Mouse (Mus musculus) T-helper 2 cell (primary cell): ENCODE measurements around the gene Rbfox3.
"Not testable (repeated sequence)": the region's sequence is repeated elsewhere in the genome, so short reads cannot be mapped to it uniquely, and the experiment has no call there.

Experiments
- in situ Hi-C: fragments of 300-600 bp; cut with MboI, MseI; formaldehyde crosslinking; loops from one replicate; pipeline ENCODE4 v1.15.1; 2025; ENCODE audit warnings: high pct_unique_total_duplicates

The Rbfox3 gene

GRCm38 (mm10) chr11:118825280-118826094 lies 85.9 kb downstream of the Rbfox3 start:
- in situ Hi-C loops, result no loop called here

GRCm38 (mm10) chr11:118821353-118821752 lies 90.0 kb downstream of the Rbfox3 start:
- in situ Hi-C loops, result no loop called here

GRCm38 (mm10) chr11:118818528-118818927 lies 92.9 kb downstream of the Rbfox3 start:
- in situ Hi-C loops, result no loop called here

- in situ Hi-C loops, result no loop called here
Observed at GRCm38 (mm10) chr11:118815118-118815517, 96.3 kb downstream of the Rbfox3 start.

- in situ Hi-C loops, result no loop called here
Observed at GRCm38 (mm10) chr11:118813942-118814341, 97.5 kb downstream of the Rbfox3 start.

GRCm38 (mm10) chr11:118811404-118811803 lies 100.0 kb downstream of the Rbfox3 start:
- in situ Hi-C loops, result no loop called here

- in situ Hi-C loops, result loop anchor here (5.0 kb wide), 1 partner anchor 90 kb away; no protein-coding TSS in a partner anchor
Observed at GRCm38 (mm10) chr11:118807511-118807910, 103.9 kb downstream of the Rbfox3 start.

- in situ Hi-C loops, result loop anchor here (5.0 kb wide), 1 partner anchor 72 kb away; no protein-coding TSS in a partner anchor
Observed at GRCm38 (mm10) chr11:118794856-118795602, 116.4 kb downstream of the Rbfox3 start.

- in situ Hi-C loops, result loop anchor here (5.0 kb wide), 1 partner anchor 74 kb away; no protein-coding TSS in a partner anchor
Observed at GRCm38 (mm10) chr11:118793639-118794021, 117.8 kb downstream of the Rbfox3 start.

- in situ Hi-C loops, result loop anchor here (5.0 kb wide), 1 partner anchor 74 kb away; no protein-coding TSS in a partner anchor
Observed at GRCm38 (mm10) chr11:118792916-118793638, 118.3 kb downstream of the Rbfox3 start.

GRCm38 (mm10) chr11:118792163-118792915 lies 119.1 kb downstream of the Rbfox3 start:
- in situ Hi-C loops, result loop anchor here (5.0 kb wide), 1 partner anchor 75 kb away; no protein-coding TSS in a partner anchor

- in situ Hi-C loops, result loop anchor here (5.0 kb wide), 1 partner anchor 76 kb away; no protein-coding TSS in a partner anchor
Observed at GRCm38 (mm10) chr11:118791391-118791790, 120.0 kb downstream of the Rbfox3 start.

- in situ Hi-C loops, result no loop called here
Observed at GRCm38 (mm10) chr11:118788091-118788490, 123.3 kb downstream of the Rbfox3 start.

- in situ Hi-C loops, result no loop called here
Observed at GRCm38 (mm10) chr11:118782677-118783076, 128.7 kb downstream of the Rbfox3 start.

GRCm38 (mm10) chr11:118775753-118776152 lies 135.6 kb downstream of the Rbfox3 start:
- in situ Hi-C loops, result no loop called here

GRCm38 (mm10) chr11:118774777-118775176 lies 136.6 kb downstream of the Rbfox3 start:
- in situ Hi-C loops, result not testable (repeated sequence)

GRCm38 (mm10) chr11:118773076-118773583 lies 138.3 kb downstream of the Rbfox3 start:
- in situ Hi-C loops, result no loop called here

GRCm38 (mm10) chr11:118771358-118771757 lies 140.0 kb downstream of the Rbfox3 start:
- in situ Hi-C loops, result no loop called here

- in situ Hi-C loops, result no loop called here
Observed at GRCm38 (mm10) chr11:118770789-118771188, 140.6 kb downstream of the Rbfox3 start.

GRCm38 (mm10) chr11:118769542-118769941 lies 141.9 kb downstream of the Rbfox3 start:
- in situ Hi-C loops, result no loop called here

- in situ Hi-C loops, result no loop called here
Observed at GRCm38 (mm10) chr11:118768441-118768840, 143.0 kb downstream of the Rbfox3 start.
